Mouse (Mus musculus): ENCODE measurements around the gene Mmab. TPM values are rescaled to one million over a fixed set of nuclear protein-coding genes. Genes with fewer than 3 reads are reported as not detected.

Gene Mmab
- polyA plus RNA-seq, 1 experiment = 18.7 TPM

GRCm38 (mm10) chr5:114461238-114461637 lies 17.4 kb upstream of the Mmab start:
- no peaks in the 10 kb centered on the region for H3K27me3 ChIP-seq (replicated peaks; ENCODE audit: control insufficient read depth, insufficient read depth, low read length)
- no peaks in the 10 kb centered on the region for H3K36me3 ChIP-seq (ENCODE audit: control insufficient read depth, insufficient read depth, low read length)
- TF ChIP-seq POLR2A (IDR thresholded peaks at IDR 0.05; ENCODE audit: low read depth, low read length) = no peak
- peak; percentile 84 for TF ChIP-seq CTCF (conservative IDR thresholded peaks at IDR 0.05; ENCODE audit: insufficient read depth, insufficient read length, low read depth, low read length)
- 6% methylated on average over 7 of the region's 7 CpGs for WGBS
- H3K27ac ChIP-seq (ENCODE audit: insufficient read depth, low read depth, low read length) = no peak overlapping the region
- no peaks in the 10 kb centered on the region for H3K4me1 ChIP-seq (ENCODE audit: control insufficient read depth, insufficient read depth, low read length)
- H3K4me3 ChIP-seq (ENCODE audit: insufficient read depth, low read depth, low read length) = no peak overlapping the region
- DNase-seq = peak; percentile 77

- WGBS = 69% methylated on average over 16 of the region's 16 CpGs
- Histone ChIP-seq H3K27me3 (replicated peaks; ENCODE audit: control insufficient read depth, insufficient read depth, low read length) (no peaks in the 10 kb centered on the region), H3K36me3 (ENCODE audit: control insufficient read depth, insufficient read depth, low read length) (no peaks in the 10 kb centered on the region)
These were observed 13.2 kb upstream of the Mmab start for GRCm38 (mm10) chr5:114456995-114457605.

GRCm38 (mm10) chr5:114456287-114456686 lies 12.4 kb upstream of the Mmab start:
- Histone ChIP-seq H3K27ac (ENCODE audit: insufficient read depth, low read depth, low read length) (no peak overlapping the region), H3K36me3 (ENCODE audit: control insufficient read depth, insufficient read depth, low read length) (no peaks in the 10 kb centered on the region), H3K4me1 (ENCODE audit: control insufficient read depth, insufficient read depth, low read length) (no peaks in the 10 kb centered on the region), H3K27me3 (replicated peaks; ENCODE audit: control insufficient read depth, insufficient read depth, low read length) (no peaks in the 10 kb centered on the region), H3K4me3 (ENCODE audit: insufficient read depth, low read depth, low read length) (no peak overlapping the region)
- WGBS = 56% methylated on average over 9 of the region's 9 CpGs
- TF ChIP-seq CTCF (conservative IDR thresholded peaks at IDR 0.05; ENCODE audit: insufficient read depth, insufficient read length, low read depth, low read length) (no peak), POLR2A (IDR thresholded peaks at IDR 0.05; ENCODE audit: low read depth, low read length) (no peak)
- DNase-seq = no peak

More at GRCm38 (mm10) chr5:114456995-114457605, 13.2 kb upstream of the Mmab start:
- no peak for DNase-seq
- H3K27ac ChIP-seq (ENCODE audit: insufficient read depth, low read depth, low read length) = no peak overlapping the region
- TF ChIP-seq CTCF (conservative IDR thresholded peaks at IDR 0.05; ENCODE audit: insufficient read depth, insufficient read length, low read depth, low read length) (no peak), POLR2A (IDR thresholded peaks at IDR 0.05; ENCODE audit: low read depth, low read length) (no peak)
- H3K4me3 ChIP-seq (ENCODE audit: insufficient read depth, low read depth, low read length) = no peak overlapping the region
- H3K4me1 ChIP-seq (ENCODE audit: control insufficient read depth, insufficient read depth, low read length) = no peaks in the 10 kb centered on the region

DNA sequence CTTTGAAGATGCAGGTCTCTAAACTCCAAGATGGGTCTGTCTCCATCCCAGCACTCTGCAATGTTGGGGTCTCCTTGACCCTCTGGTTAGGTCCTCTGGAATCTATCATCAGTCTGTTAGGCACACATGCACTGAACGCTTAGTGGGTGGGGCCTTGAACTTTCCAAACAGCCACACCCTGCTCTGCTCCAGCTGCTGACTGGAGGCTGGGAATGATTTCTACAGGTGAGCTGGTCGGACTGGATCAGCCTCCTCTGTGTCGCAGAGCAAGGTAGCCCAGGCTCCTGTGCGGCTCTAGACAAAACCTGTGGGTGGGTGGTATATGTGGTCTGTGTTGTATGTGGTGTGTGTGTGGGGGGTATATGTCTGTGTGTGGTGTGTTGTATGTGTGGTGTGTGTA lies 5.2 kb upstream of the Mmab start:
- Histone ChIP-seq H3K27ac (ENCODE audit: insufficient read depth, low read depth, low read length) (no peak overlapping the region), H3K4me1 (ENCODE audit: control insufficient read depth, insufficient read depth, low read length) (peaks cover 4% of the 10 kb centered on the region; the same call in 1 of the 2 replicates), H3K4me3 (ENCODE audit: insufficient read depth, low read depth, low read length) (no peak overlapping the region), H3K36me3 (ENCODE audit: control insufficient read depth, insufficient read depth, low read length) (no peaks in the 10 kb centered on the region), H3K27me3 (replicated peaks; ENCODE audit: control insufficient read depth, insufficient read depth, low read length) (no peaks in the 10 kb centered on the region)
- no peak for DNase-seq
- 74% methylated on average over 4 of the region's 4 CpGs for WGBS
- TF ChIP-seq POLR2A (IDR thresholded peaks at IDR 0.05; ENCODE audit: low read depth, low read length) (no peak), CTCF (conservative IDR thresholded peaks at IDR 0.05; ENCODE audit: insufficient read depth, insufficient read length, low read depth, low read length) (no peak)

DNA sequence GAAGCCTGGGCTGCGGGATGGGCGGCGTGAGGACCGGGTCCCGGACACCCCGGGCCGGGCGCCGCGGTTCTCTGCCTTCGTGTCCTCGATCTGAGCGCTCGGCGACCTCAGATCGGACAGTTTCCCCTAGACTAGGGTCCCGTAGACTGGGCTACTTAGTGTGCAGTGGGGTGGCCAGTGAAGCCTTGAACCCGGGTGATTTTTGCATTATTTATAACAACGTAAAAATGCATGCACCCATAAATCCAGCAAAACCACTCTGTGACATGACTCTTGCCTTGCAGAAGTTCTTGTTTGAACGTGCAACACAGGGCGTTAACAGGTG lies 470 bp upstream of the Mmab start:
- TF ChIP-seq CTCF (conservative IDR thresholded peaks at IDR 0.05; ENCODE audit: insufficient read depth, insufficient read length, low read depth, low read length) = no peak
- TF ChIP-seq POLR2A (IDR thresholded peaks at IDR 0.05; ENCODE audit: low read depth, low read length) = no peak
- under 1% methylated on average over 21 of the region's 21 CpGs for WGBS
- Histone ChIP-seq H3K4me3 (ENCODE audit: insufficient read depth, low read depth, low read length) (peak overlapping the region; percentile 62), H3K27ac (ENCODE audit: insufficient read depth, low read depth, low read length) (no peak overlapping the region), H3K36me3 (ENCODE audit: control insufficient read depth, insufficient read depth, low read length) (no peaks in the 10 kb centered on the region), H3K4me1 (ENCODE audit: control insufficient read depth, insufficient read depth, low read length) (peaks cover 4% of the 10 kb centered on the region; the same call in 1 of the 2 replicates), H3K27me3 (replicated peaks; ENCODE audit: control insufficient read depth, insufficient read depth, low read length) (no peaks in the 10 kb centered on the region)
- no peak for DNase-seq

- TF ChIP-seq POLR2A (IDR thresholded peaks at IDR 0.05; ENCODE audit: low read depth, low read length) = no peak
- TF ChIP-seq CTCF (conservative IDR thresholded peaks at IDR 0.05; ENCODE audit: insufficient read depth, insufficient read length, low read depth, low read length) = no peak
- WGBS = 83% methylated on average over 14 of the region's 14 CpGs
- Histone ChIP-seq H3K4me3 (ENCODE audit: insufficient read depth, low read depth, low read length) (no peak overlapping the region), H3K4me1 (ENCODE audit: control insufficient read depth, insufficient read depth, low read length) (no peaks in the 10 kb centered on the region), H3K27ac (ENCODE audit: insufficient read depth, low read depth, low read length) (no peak overlapping the region), H3K27me3 (replicated peaks; ENCODE audit: control insufficient read depth, insufficient read depth, low read length) (no peaks in the 10 kb centered on the region), H3K36me3 (ENCODE audit: control insufficient read depth, insufficient read depth, low read length) (no peaks in the 10 kb centered on the region)
- peak; percentile 43 for DNase-seq
These were observed 8.3 kb downstream of the Mmab start for GRCm38 (mm10) chr5:114435588-114435987.

- DNase-seq = no peak
- no peak for TF ChIP-seq POLR2A (IDR thresholded peaks at IDR 0.05; ENCODE audit: low read depth, low read length)
- TF ChIP-seq CTCF (conservative IDR thresholded peaks at IDR 0.05; ENCODE audit: insufficient read depth, insufficient read length, low read depth, low read length) = no peak
- Histone ChIP-seq H3K4me1 (ENCODE audit: control insufficient read depth, insufficient read depth, low read length) (no peaks in the 10 kb centered on the region), H3K27me3 (replicated peaks; ENCODE audit: control insufficient read depth, insufficient read depth, low read length) (no peaks in the 10 kb centered on the region), H3K36me3 (ENCODE audit: control insufficient read depth, insufficient read depth, low read length) (no peaks in the 10 kb centered on the region), H3K4me3 (ENCODE audit: insufficient read depth, low read depth, low read length) (no peak overlapping the region), H3K27ac (ENCODE audit: insufficient read depth, low read depth, low read length) (no peak overlapping the region)
- WGBS = 88% methylated on average over 8 of the region's 8 CpGs
These were observed 9.5 kb downstream of the Mmab start for GRCm38 (mm10) chr5:114434359-114434758.
